Mouse (Mus musculus): ENCODE results near the gene Atp6v0a1. TPM values are rescaled to one million over a fixed set of nuclear protein-coding genes. Genes with fewer than 3 reads are reported as not detected.

Gene Atp6v0a1
- polyA plus RNA-seq, 1 experiment, result 48.4 TPM

- no peaks in the 10 kb centered on the region for H3K27me3 ChIP-seq (replicated peaks; ENCODE audit: control insufficient read depth, insufficient read depth, low read length)
- TF ChIP-seq CTCF (conservative IDR thresholded peaks at IDR 0.05; ENCODE audit: insufficient read depth, insufficient read length, low read depth, low read length), result no peak
- TF ChIP-seq POLR2A (IDR thresholded peaks at IDR 0.05; ENCODE audit: low read depth, low read length), result peak; percentile 89
- H3K4me1 ChIP-seq (ENCODE audit: control insufficient read depth, insufficient read depth, low read length), result no peaks in the 10 kb centered on the region
- H3K36me3 ChIP-seq (ENCODE audit: control insufficient read depth, insufficient read depth, low read length), result no peaks in the 10 kb centered on the region
- peak within 1 kb of the TSS; percentile 91 for H3K27ac ChIP-seq (ENCODE audit: insufficient read depth, low read depth, low read length)
- DNase-seq, result peak; percentile 96
- H3K4me3 ChIP-seq (ENCODE audit: insufficient read depth, low read depth, low read length), result peak within 1 kb of the TSS; percentile 90
- 2% methylated on average over 20 of the region's 20 CpGs for WGBS
Observed at GRCm38 (mm10) chr11:100970557-100970937, 38.7 kb upstream of the Atp6v0a1 start, which contains the start of gene Cavin1. Gene Cavin1 (minus strand): TSS chr11:100970887.

GRCm38 (mm10) chr11:100971455-100971854, 37.8 kb upstream of the Atp6v0a1 start:
- no peak overlapping the region for H3K27ac ChIP-seq (ENCODE audit: insufficient read depth, low read depth, low read length)

GRCm38 (mm10) chr11:100973245-100973644, 36.0 kb upstream of the Atp6v0a1 start:
- DNase-seq, result no peak
- H3K27ac ChIP-seq (ENCODE audit: insufficient read depth, low read depth, low read length), result no peak overlapping the region
- TF ChIP-seq CTCF (conservative IDR thresholded peaks at IDR 0.05; ENCODE audit: insufficient read depth, insufficient read length, low read depth, low read length) (no peak), POLR2A (IDR thresholded peaks at IDR 0.05; ENCODE audit: low read depth, low read length) (no peak)
- H3K36me3 ChIP-seq (ENCODE audit: control insufficient read depth, insufficient read depth, low read length), result no peaks in the 10 kb centered on the region
- H3K27me3 ChIP-seq (replicated peaks; ENCODE audit: control insufficient read depth, insufficient read depth, low read length), result no peaks in the 10 kb centered on the region
- no peaks in the 10 kb centered on the region for H3K4me1 ChIP-seq (ENCODE audit: control insufficient read depth, insufficient read depth, low read length)
- 94% methylated on average over 7 of the region's 7 CpGs for WGBS
- no peak overlapping the region for H3K4me3 ChIP-seq (ENCODE audit: insufficient read depth, low read depth, low read length)

More at GRCm38 (mm10) chr11:100971455-100971854, 37.8 kb upstream of the Atp6v0a1 start:
- WGBS, result 84% methylated on average over 10 of the region's 10 CpGs
- TF ChIP-seq POLR2A (IDR thresholded peaks at IDR 0.05; ENCODE audit: low read depth, low read length), result no peak
- TF ChIP-seq CTCF (conservative IDR thresholded peaks at IDR 0.05; ENCODE audit: insufficient read depth, insufficient read length, low read depth, low read length), result no peak
- Histone ChIP-seq H3K36me3 (ENCODE audit: control insufficient read depth, insufficient read depth, low read length) (no peaks in the 10 kb centered on the region), H3K4me1 (ENCODE audit: control insufficient read depth, insufficient read depth, low read length) (no peaks in the 10 kb centered on the region), H3K4me3 (ENCODE audit: insufficient read depth, low read depth, low read length) (no peak overlapping the region), H3K27me3 (replicated peaks; ENCODE audit: control insufficient read depth, insufficient read depth, low read length) (no peaks in the 10 kb centered on the region)
- no peak for DNase-seq

GRCm38 (mm10) chr11:100974381-100974970, 34.8 kb upstream of the Atp6v0a1 start:
- DNase-seq, result no peak
- Histone ChIP-seq H3K27me3 (replicated peaks; ENCODE audit: control insufficient read depth, insufficient read depth, low read length) (no peaks in the 10 kb centered on the region), H3K36me3 (ENCODE audit: control insufficient read depth, insufficient read depth, low read length) (no peaks in the 10 kb centered on the region), H3K4me1 (ENCODE audit: control insufficient read depth, insufficient read depth, low read length) (no peaks in the 10 kb centered on the region), H3K4me3 (ENCODE audit: insufficient read depth, low read depth, low read length) (no peak overlapping the region), H3K27ac (ENCODE audit: insufficient read depth, low read depth, low read length) (no peak overlapping the region)
- 66% methylated on average over 14 of the region's 14 CpGs for WGBS
- TF ChIP-seq CTCF (conservative IDR thresholded peaks at IDR 0.05; ENCODE audit: insufficient read depth, insufficient read length, low read depth, low read length) (no peak), POLR2A (IDR thresholded peaks at IDR 0.05; ENCODE audit: low read depth, low read length) (no peak)

GRCm38 (mm10) chr11:100975241-100975640, 34.0 kb upstream of the Atp6v0a1 start:
- DNase-seq, result no peak
- H3K27me3 ChIP-seq (replicated peaks; ENCODE audit: control insufficient read depth, insufficient read depth, low read length), result no peaks in the 10 kb centered on the region
- H3K27ac ChIP-seq (ENCODE audit: insufficient read depth, low read depth, low read length), result no peak overlapping the region
- WGBS, result 77% methylated on average over 7 of the region's 7 CpGs
- H3K4me1 ChIP-seq (ENCODE audit: control insufficient read depth, insufficient read depth, low read length), result peaks cover 5% of the 10 kb centered on the region
- no peak overlapping the region for H3K4me3 ChIP-seq (ENCODE audit: insufficient read depth, low read depth, low read length)
- TF ChIP-seq POLR2A (IDR thresholded peaks at IDR 0.05; ENCODE audit: low read depth, low read length) (no peak), CTCF (conservative IDR thresholded peaks at IDR 0.05; ENCODE audit: insufficient read depth, insufficient read length, low read depth, low read length) (no peak)
- no peaks in the 10 kb centered on the region for H3K36me3 ChIP-seq (ENCODE audit: control insufficient read depth, insufficient read depth, low read length)

GRCm38 (mm10) chr11:100979887-100980286, 29.4 kb upstream of the Atp6v0a1 start:
- H3K4me3 ChIP-seq (ENCODE audit: insufficient read depth, low read depth, low read length), result no peak overlapping the region
- H3K27me3 ChIP-seq (replicated peaks; ENCODE audit: control insufficient read depth, insufficient read depth, low read length), result no peaks in the 10 kb centered on the region
- TF ChIP-seq POLR2A (IDR thresholded peaks at IDR 0.05; ENCODE audit: low read depth, low read length), result no peak
- TF ChIP-seq CTCF (conservative IDR thresholded peaks at IDR 0.05; ENCODE audit: insufficient read depth, insufficient read length, low read depth, low read length), result no peak
- H3K36me3 ChIP-seq (ENCODE audit: control insufficient read depth, insufficient read depth, low read length), result no peaks in the 10 kb centered on the region
- H3K27ac ChIP-seq (ENCODE audit: insufficient read depth, low read depth, low read length), result no peak overlapping the region
- H3K4me1 ChIP-seq (ENCODE audit: control insufficient read depth, insufficient read depth, low read length), result peaks cover 5% of the 10 kb centered on the region
- DNase-seq, result peak; percentile 55
- WGBS, result 14% methylated on average over 8 of the region's 8 CpGs

GRCm38 (mm10) chr11:100980438-100980837, 28.8 kb upstream of the Atp6v0a1 start:
- no peak overlapping the region for H3K27ac ChIP-seq (ENCODE audit: insufficient read depth, low read depth, low read length)

More at GRCm38 (mm10) chr11:100980438-100980837, 28.8 kb upstream of the Atp6v0a1 start:
- no peak overlapping the region for H3K4me3 ChIP-seq (ENCODE audit: insufficient read depth, low read depth, low read length)
- WGBS, result 86% methylated on average over 1 of the region's 1 CpGs
- no peaks in the 10 kb centered on the region for H3K36me3 ChIP-seq (ENCODE audit: control insufficient read depth, insufficient read depth, low read length)
- DNase-seq, result no peak
- H3K4me1 ChIP-seq (ENCODE audit: control insufficient read depth, insufficient read depth, low read length), result peaks cover 5% of the 10 kb centered on the region
- H3K27me3 ChIP-seq (replicated peaks; ENCODE audit: control insufficient read depth, insufficient read depth, low read length), result no peaks in the 10 kb centered on the region
- no peak for TF ChIP-seq POLR2A (IDR thresholded peaks at IDR 0.05; ENCODE audit: low read depth, low read length)
- no peak for TF ChIP-seq CTCF (conservative IDR thresholded peaks at IDR 0.05; ENCODE audit: insufficient read depth, insufficient read length, low read depth, low read length)

All from kidney, adult 2 months (tissue).